Mouse (Mus musculus) megakaryocyte, adult 5-6 weeks (primary cell): ENCODE data around the gene Jak2. TPM values are rescaled to one million over a fixed set of nuclear protein-coding genes. Genes with fewer than 3 reads are reported as not detected.

ENCODE experiments used
- ATAC-seq: 2 replicates; pipeline ENCODE4 v1.8.0; 2016; ENCODE audit warnings: mild to moderate bottlenecking, inconsistent platforms; ENCODE audit not compliant: poor library complexity, severe bottlenecking
- total RNA-seq, 2 experiments: library from RNA; stranded (forward) in 1 of 2; stranded (reverse) in 1 of 2; fragments of 153-499, 151-499 nt in 1 of 2; fragments of 221-1000, 200-1000 nt in 1 of 2; gene quantifications; 2 replicates each; pipeline versions ENCODE4 v1.2.3 to v1.2.4; 2015 to 2017

Gene Jak2
- 74.6 and 82.1 TPM in 2 replicates for total RNA-seq (2015)
- total RNA-seq (2017) = 80.8 and 83.2 TPM in 2 replicates

DNA sequence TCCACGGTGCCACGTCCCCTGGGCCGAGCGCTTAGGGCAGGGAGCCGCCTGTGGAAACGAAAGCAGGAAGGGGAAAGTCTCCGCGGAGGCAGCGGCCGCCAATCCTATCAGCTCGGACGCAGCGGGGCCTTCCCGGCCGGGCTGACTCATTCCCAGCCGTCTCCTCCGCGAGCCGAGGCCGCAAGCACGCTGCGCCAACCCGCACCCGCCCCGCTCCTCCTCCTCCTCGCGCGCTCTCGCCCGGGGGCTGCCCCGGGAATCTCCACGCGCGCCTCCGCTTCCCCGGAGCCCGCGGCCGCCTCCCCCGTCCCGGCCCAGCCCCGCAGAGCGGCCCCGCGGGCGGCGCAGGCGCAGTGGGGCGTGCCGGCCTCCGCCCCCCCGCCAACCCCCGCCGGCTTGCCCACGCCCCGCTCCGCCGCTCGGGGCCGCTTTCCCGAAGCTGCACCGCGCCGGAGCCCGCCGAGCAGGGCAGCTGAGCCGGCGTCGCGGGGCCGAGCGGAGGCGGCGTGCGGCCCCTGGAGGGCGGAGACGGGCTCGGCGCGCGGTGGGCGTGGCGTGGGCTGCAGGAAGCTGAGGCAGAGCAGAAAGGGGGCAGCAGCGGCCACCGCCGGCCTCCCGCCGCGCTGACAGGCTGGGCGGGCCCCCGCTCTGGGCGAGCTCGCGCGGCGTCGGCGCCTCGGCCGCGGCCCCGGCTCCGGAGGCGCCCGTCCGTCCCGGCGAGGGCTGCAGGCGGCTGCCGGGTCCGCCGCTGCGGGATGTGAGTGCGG lies at the start of gene Jak2:
Gene Jak2, plus strand, starts transcription at position 638 of the 767 bp plus-strand sequence.
- ATAC-seq = peak; percentile 84

DNA sequence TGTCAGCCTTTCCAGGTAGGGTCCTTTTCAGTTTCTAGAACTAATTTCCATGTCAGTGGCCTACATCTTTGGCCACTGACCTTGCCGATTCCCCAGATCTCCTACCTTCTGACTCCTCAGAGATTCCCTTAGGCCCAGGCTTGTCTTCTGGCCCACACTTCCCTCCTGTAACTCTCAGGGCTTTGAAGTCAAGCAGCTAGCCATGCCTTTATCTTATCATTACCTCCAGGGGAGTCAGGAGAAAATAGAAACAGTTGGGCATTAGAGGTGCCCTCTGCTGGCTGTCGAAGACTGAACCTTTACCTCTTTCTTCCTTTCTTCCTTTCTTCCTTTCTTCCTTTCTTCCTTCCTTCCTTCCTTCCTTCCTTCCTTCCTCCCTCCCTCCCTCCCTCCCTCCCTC lies 48.3 kb upstream of the Jak2 start:
- no peak for ATAC-seq

- ATAC-seq = no peak
Measured at GRCm38 (mm10) chr19:29204583-29204982, 47.0 kb upstream of the Jak2 start.

GRCm38 (mm10) chr19:29205267-29205666 lies 46.4 kb upstream of the Jak2 start:
- ATAC-seq = no peak

DNA sequence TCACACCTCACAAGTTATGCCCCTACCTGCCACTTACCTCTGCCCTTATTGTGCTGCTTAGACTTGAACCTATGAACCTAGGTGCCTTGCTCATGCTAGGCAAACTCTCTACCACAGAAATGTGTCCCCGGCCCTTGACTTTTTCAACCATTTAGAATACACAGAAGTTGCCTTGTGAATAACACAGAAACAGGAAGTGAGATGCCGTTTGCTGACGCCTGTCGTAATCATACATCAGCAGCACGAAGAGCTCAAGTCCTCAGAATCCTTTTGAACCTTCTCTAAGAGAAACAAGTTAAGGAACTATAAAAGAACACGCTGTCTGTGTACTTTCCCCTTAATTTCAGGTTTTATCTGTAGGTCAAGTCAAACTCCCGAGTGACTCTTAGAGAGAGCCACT lies 41.7 kb upstream of the Jak2 start:
- peak; percentile 97 for ATAC-seq

GRCm38 (mm10) chr19:29210319-29210718 lies 41.3 kb upstream of the Jak2 start:
- ATAC-seq = peak; percentile 23; the same call in 1 of the 2 replicates

- ATAC-seq = no peak
Measured at GRCm38 (mm10) chr19:29215811-29216509, 35.7 kb upstream of the Jak2 start.

DNA sequence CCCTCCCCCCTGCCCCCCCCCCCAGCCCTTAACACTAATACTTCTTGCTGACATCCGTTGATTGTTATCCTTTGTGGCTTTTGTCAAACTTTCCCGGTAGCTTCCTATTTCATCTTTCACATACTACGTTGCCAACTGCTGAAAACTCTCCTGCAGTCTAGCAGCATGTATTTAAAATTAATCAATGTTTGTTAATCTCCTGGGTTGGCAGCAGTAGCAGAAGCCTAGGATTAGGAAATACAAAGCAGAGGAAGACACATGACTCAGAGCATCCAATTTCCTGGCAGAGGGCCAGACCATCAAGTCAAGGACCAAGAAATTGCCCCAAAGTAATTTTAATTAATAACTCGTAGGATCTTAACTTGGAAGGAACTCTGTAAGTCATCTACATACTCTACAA lies 29.8 kb upstream of the Jak2 start:
- ATAC-seq = no peak

GRCm38 (mm10) chr19:29224968-29225367 lies 26.7 kb upstream of the Jak2 start:
- no peak for ATAC-seq

- ATAC-seq = no peak
Measured at GRCm38 (mm10) chr19:29226996-29227395, 24.6 kb upstream of the Jak2 start.

GRCm38 (mm10) chr19:29227941-29228590 lies 23.6 kb upstream of the Jak2 start:
- ATAC-seq = peak; percentile 96

DNA sequence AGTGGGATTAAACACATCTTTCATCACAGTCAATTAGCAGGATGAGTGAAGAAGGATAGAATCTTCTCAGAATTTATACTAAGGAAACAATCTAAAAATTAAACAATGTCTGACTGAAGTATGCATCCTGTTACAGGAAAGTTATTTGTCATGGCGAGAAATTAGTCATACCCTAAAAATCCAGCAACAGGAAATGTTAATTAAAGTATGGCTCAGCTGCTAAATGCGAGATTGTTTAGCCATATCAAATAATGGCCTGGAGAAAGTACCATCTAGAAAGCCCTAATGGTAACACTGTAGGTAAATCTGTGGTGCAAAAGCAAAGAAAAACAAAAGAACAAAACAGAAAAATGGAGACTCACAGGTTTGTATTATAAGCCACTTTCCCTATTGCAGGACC lies 22.6 kb upstream of the Jak2 start:
- no peak for ATAC-seq

- ATAC-seq = no peak
Measured at GRCm38 (mm10) chr19:29232738-29233137, 18.9 kb upstream of the Jak2 start.

DNA sequence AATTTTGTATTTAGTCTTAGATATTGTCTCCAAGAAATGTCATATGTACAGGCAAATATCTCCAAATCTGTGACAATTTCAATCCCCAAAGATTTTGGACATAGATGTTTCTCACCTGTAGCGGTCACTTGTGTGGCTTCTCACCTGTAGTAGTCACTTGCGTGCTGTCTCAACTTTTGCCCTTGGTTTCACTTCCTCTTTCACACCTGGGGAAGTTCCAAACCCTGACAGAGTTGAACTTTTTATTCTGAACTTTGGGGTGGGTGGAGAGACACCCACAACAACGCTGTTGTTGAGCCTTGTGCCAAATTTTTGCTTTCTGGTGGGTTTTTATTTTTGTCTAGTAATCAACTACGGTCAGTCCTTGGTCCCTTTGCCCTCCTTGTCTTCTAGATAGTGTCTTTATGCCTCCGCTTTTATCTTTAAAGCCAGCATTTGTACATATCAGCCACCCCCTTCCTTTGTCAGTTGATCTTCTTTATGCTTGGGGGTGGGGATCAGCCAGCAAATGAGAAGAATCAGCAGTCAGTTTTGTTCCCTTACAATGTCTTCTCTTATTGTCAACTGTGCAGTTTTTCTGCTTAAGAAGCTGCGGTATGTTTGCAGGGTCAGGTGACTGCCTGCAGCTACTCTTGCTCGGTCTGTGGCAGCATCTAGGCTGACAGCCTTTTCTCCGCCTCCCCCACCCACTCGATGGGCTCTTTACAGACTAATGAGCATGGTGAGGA lies 14.8 kb upstream of the Jak2 start:
- peak; percentile 47 for ATAC-seq

GRCm38 (mm10) chr19:29238171-29238570 lies 13.5 kb upstream of the Jak2 start:
- ATAC-seq = no peak

- peak; percentile 41 for ATAC-seq
Measured at GRCm38 (mm10) chr19:29239513-29240235, 12.0 kb upstream of the Jak2 start.

DNA sequence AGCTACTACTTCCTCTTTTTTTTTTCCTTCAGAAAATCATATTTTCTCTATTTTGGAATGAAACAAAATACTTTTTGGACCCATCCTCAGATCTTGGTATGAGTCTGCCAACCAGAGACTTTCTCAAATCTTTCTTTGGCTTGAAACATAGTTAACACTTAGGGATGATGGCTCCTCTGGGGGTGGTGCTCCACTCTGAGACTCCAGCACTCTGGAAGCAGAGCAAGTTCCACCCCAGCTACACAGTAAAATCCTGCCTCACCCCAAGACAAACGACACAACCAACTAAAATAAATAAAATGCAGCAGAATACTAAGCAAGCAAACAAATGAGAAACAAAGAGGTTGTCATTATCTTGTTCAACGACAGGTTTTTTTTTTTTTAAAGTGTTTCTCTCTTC lies 11.0 kb upstream of the Jak2 start:
- no peak for ATAC-seq

GRCm38 (mm10) chr19:29241581-29241980 lies 10.0 kb upstream of the Jak2 start:
- ATAC-seq = peak; percentile 92

- no peak for ATAC-seq
Measured at GRCm38 (mm10) chr19:29249933-29250332, 1.7 kb upstream of the Jak2 start.
